Mouse (Mus musculus) adipocyte (in vitro differentiated cells): ENCODE measurements around the gene Slc35e2.
"Not testable (repeated sequence)": the region's sequence is repeated elsewhere in the genome, so short reads cannot be mapped to it uniquely, and the experiment has no call there.

ENCODE experiments used
- DNase-seq: peaks from one replicate; pipeline ENCODE4 v3.0.0-alpha.2; 2016; ENCODE audit warnings: low spot score

Slc35e2 gene

DNA sequence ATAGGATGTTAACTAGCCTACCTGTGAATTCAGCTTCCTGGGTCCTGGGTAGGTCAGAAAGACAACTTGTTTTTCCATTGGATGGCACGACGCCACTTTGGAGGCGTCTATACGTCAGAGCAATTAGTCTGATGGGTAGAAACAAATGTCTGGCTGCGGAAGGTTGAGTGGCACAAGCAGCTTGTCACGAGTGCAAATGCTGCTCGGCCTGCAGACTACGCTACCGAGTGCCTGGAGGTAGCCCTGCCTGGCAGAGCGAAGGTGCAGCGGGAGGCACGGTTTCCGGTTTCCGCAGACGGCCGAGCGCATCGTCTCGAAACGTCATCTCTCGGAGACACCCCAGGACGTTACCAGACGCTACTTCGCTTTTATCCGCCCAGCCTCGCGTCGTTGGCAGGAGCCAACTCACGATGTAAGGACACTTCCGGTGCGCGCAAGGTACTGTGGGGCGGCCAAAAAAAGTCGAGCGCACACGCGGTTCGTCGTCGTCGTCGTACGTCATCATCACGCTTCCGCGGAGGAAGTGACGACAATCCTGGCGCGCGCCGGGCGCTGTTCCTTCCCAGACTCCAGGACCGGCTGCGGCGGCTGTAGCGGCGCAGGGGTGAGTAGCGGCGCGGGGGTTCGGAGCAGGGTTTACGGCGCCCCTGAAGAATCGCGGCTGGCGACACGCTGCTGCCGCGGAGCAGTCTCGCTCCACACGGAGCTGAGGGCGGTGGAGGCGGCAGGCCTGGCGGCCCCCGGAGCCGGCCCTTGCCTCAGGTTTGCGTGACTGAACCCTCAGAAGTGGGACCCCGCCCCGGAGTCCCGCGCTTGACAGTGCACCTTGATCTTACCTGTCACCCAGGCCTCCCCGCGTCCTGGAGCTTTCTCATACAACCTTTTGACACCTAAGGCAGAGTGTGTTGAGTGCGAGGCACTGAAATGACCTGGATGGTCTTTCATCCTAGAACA, 23.4 kb downstream of the Slc35e2 start, which contains the start of gene Cdk11b:
TSS of gene Cdk11b (plus strand) at position 517 of the 954 bp plus-strand sequence.
- peak; percentile 99 for DNase-seq

DNA sequence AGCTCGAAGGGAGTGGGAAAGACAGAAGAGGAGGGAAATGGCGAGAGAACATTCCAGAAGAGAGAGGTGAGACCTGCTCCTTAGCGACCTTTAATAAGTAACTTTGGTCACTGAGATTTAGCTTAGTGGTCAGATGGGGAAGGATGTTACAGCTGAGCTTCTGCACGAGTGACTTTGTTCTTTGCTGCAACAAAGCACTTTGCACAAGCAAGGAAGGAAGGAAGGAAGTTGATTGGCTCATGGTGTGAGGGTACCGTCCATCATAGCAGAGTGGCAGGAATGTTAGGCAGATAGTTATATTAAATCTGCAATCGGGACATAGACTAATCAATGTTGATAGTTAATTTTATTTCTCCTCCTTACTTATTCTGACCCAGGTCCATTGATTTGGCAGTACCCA, 29.1 kb downstream of the Slc35e2 start:
- no peak for DNase-seq

DNA sequence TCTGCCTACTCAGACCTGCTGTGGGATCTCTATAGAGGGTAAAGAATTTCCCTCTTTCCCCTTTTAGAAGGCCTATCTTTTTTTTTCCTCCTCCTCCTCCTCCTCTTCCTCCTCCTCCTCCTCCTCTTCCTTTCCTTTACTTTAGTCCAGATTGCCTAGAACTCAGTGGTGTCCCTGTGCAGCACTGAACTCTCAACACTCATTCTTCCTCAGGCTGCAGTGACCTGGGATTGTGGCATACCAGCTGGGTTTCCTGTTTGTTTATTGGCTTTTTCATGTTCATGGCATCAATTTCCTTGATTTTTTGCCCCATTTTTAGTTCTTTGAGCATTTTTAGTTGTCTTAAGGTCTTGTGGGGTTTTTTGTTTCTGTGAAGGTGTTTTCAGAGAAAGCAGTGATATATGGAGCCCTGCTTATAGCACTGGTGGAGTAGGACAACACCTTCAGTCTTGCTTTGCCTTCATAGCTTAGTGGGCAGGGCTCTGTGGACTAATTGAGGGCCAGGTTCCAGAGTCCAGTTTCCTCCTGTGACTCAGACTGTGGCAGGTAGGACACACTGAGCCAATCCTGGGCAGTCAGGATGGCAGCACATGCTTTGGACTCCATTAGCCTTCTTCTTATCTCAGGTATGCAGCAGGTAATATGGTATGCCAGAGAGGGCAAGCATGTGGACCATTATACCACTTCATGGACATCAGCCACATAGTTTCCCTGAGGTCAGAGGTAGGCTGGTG, 34.7 kb downstream of the Slc35e2 start:
- DNase-seq = no peak

DNA sequence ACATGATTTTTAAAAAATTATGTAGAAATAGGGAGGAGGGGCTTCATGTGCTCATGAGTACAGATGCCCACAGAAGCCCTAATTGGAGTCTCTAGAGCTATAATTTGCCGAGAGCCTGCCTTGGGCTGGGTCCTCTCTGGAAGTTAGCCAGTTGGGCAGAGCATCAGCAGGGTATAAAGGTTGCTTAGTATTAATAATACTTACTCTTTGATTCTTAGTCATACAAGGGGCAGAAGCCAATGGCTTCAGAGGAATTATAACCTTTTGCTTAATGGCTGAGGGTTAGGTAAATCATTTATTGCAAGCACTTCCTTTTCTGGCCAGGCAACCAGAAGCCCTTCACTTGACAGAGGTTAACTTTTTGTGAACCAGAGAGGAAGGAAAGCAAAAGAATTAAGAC, 42.3 kb downstream of the Slc35e2 start:
- DNase-seq = no peak

DNA sequence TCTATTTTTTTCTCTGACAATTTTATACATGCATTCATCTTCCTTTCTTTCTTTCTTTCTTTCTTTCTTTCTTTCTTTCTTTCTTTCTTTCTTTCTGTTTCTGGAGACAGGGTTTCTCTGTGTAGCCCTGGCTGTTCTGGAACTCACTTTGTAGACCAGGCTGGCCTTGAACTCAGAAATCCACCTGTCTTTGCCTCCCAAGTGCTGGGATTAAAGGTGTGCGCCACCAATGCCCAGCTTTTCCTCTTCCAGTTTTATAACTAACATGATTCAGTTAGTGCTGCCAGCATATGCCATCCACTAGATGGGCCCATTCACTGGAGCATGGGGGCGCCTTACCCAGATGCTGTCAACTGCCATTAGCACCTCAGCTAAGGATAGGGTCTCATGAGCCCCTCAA, 44.1 kb downstream of the Slc35e2 start, which contains the start of gene Gm10563:
TSS of gene Gm10563 (minus strand) at position 101 of the 400 bp plus-strand sequence.
- not testable (repeated sequence) for DNase-seq

DNA sequence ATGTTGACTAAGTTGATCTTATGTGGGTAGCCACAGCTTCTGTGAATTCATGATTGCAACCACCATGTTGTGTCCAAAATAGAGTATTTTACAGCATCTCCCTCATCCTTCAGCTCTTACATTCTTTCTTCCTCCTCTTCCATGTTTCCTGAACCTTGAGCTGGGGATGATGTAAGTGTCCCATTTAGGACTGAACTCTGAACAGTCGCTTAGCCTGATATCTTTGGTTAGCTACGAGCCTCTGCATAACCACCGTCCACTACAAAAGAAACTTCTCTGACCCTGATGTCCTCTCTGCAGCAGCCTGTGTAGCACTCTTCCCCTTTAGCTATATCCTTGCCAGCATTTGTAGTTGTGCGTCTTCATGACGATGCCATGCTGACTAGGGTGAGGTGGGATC, 44.5 kb downstream of the Slc35e2 start:
- DNase-seq = no peak

DNA sequence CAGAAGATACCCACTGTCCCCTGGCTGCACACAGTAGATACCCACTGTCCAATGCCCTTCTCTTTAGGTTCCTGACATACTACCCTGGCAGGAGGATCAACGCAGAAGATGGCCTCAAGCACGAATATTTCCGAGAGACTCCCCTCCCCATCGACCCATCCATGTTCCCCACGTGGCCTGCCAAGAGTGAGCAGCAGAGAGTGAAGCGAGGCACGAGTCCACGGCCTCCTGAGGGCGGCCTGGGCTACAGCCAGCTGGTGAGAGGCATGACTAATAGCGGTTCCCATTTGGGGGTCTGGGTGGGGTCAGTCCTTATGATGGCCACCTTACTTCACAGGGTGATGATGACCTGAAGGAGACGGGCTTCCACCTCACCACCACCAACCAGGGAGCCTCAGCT, 48.1 kb downstream of the Slc35e2 start:
- no peak for DNase-seq

DNA sequence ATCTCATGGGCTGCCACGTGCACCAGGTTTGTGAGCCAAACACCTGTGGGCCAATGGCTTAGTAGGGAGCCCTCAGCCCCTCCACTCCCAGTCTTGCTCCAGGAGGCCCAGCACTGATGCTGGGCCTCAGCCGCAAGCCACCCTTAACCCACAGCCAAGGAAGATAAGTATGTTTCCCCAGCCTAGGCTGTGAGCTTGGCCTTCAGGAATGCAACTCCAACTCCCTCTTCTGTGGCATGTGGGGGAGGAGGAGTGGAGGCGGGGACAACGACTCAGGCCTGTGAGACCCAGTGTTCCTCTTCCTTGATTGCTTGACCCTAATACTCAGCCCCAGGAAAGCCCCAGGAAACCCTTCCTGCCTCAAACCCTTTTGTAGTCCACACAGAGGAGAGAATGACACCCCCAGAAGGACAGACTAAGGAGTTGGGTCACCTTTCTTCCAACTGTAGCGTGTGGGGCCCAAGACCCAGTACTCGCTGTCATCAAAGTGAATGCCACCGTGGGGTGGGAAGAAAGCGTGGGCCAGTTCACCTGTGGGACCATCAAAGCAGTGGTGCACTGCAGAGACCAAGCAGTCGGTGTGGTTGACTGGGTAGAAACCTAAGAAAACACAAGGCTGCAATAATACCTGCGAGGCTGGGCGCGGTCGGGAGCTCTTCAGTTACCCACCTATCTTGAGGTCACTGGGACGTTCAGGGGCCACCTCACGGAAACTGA, 50.5 kb downstream of the Slc35e2 start:
- peak; percentile 74 for DNase-seq

DNA sequence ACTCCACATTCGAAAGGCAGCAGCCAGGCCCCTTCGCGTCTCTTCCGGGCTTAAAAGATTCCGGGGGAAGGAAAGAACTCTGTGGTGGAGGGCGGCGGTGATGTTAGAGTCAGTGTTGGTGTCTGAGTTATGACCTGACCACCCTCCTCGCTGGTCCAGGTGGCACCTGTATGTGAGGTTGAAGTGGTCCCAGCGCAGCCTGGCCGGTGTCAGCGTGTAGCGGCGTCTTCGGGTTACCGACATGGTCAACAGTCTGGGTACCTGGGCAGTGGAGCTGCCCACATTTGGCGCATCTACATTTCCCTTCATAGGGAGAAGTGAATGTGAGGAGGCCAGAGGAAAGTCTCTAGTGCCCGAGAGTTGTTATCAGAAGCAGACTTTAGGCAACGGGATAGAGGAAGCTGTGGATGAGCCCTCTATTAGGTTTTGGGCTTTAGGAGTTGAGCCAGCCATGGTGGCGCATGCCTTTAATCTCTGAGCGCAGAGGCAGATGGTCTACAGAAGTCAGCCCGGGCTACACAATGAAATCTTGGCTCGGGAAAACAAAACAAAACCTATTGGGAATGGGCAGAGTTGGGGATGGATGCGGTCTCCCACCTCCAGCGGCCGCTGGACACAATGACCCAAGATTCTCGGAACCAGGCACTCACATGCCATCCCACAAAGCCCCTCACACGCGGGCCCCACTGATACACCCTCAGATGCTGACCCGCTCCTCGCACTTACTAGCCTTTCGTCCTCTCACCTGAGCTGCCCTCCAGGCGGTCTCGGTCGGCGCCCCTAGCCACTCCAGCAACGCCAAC, 51.3 kb downstream of the Slc35e2 start:
- DNase-seq = no peak

DNA sequence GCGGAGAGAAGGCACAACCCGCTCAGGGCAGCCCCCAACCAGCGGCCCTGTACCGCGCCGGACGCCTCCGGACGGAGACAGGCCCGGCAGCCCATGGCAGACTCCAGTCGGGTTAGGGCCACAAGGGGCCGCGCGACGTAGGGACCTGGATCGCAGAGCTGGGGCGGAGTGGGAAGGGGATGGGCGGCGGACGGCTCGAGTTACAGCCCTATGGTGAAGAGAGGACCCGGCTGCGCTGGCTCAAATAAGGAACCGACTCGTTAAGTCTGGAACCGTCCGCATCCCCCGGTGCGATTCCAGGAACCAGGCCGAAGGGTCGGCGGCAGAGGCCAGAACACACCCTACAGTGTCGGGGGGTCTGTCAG, 51.9 kb downstream of the Slc35e2 start, which contains the start of gene Mmp23:
TSS of gene Mmp23 (minus strand) at position 299 of the 365 bp plus-strand sequence.
- peak; percentile 24 for DNase-seq

DNA sequence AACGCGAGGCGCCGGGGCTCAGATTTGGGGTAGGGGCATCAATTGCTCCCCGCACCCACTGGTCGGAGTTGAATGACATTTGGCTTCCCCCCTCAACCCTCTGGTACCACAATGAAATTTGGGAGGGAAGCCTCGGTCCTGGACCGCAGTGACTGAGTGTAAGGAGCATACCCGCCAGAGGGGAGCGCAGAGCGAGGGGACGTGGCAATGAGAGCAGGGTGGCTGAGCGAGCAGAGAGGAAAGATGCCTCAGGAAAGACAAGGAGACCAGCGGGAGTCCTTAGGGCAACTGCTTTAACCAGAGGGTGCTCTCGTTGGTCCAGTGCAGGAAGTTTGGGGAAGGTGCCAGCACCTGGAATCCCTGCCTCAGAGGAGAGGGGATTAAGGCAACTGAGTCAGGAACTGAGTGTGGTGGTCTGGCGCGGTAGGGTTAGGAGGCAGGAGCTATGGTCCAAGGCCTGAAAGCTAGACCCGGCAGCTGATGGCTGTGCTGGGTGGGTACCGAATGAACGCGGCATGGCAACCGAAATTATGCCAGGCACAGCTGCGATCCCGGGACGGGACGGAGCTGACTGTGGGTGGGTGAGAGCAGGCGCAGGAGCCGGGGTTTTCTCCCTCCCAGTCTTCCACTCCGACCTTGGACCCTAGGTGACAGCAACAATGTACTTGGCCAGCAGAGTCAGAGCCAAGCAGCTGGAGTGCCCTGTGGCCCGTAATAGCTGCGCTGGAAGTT, 52.4 kb downstream of the Slc35e2 start:
- DNase-seq = peak; percentile 30

DNA sequence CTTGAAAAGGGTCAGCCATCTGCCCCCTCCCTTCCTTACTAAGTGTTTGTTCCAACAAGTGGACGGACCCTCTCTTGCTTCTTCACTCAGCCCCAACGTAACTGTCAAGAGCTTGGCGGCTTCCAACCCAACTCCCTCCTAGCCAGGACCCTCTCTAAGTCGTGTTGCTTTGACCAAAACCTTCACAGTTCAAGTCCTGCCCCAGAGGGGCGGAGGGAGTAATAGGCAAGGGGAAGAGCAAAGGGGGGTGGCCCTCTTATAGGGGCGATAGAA, 52.9 kb downstream of the Slc35e2 start:
- DNase-seq = no peak

DNA sequence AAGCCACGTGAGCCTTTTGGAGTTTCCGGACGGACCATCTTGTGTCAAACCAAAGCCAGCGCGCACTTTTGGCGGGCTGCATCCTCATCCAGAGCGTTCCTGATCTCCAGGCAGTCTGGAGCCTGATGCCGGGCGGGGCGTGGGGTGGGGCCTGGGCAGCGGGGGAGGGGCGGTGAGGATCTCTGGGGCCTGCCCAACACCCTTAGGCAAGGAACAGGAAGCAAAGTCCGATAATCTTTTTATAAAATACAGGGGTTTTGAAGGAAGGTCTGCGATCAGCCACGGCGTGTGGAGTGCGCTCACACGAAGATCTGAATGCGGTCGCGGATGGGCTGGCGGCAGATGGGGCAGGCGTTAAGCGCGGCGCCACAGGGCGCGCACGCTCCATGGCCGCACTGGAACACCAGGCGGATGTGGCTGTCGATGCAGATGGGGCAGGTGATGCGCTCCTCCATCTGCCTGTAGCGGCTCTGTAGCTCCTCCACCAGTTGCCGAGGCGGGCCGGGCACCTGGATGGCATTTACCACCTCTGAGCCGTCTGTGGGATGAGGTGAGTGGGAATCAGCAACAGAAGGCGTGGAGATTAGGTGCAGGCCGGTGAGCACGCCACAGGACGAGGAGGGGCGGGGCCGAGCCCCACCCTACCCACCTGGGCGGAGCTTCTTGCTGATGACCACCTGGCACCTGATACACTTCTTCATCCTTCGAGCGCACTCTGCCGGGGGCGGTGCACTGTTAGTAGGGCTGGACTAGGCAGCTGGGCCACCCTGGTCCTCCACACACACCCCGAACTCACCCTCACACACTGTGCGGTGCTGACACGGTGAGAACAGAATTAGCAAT, 53.5 kb downstream of the Slc35e2 start:
- DNase-seq = no peak

DNA sequence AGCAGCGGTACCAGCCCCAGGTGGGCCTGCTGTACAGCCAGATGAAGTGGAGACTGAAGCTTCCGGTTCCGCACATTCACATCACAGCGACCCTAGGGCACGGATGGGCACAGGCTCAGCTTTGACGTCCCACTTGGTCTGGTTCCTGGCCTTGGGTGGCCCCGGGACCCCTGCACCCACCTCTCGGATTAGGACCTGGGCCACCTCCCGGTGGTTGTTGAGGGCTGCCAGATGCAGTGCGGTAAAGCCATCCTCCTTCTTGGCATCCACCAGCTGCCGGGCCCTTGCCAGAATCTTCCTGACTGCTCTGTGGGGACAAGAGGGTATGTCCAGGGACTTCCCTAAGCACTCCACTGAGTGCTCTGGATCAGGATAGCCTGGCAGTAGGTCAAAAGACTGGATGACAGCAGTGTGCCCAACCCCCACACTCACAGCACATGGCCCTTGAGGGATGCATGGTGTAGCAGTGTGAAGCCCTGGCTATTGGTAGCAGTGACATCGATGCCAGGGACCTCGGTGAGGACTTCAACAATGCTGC, 55.1 kb downstream of the Slc35e2 start:
- DNase-seq = no peak

DNA sequence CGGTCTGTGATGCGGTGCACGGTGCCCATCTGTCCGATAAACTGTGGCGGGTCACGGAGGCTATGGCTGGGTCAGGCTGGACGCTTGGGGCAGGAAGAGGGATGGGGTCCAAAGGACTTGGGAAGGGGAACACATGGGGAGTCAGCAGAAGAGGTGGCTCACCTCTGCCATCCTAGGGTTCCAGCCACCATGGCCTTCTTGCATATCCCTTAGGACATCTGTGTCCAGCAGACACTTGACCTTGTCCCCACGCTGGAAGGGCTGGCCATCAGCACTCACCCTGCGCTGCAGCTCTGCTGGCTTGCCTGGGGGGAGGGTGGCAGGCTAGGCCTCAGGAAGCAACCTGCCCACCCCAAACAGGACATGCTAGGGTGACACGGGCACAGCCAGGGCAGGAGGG, 57.7 kb downstream of the Slc35e2 start:
- DNase-seq = no peak

DNA sequence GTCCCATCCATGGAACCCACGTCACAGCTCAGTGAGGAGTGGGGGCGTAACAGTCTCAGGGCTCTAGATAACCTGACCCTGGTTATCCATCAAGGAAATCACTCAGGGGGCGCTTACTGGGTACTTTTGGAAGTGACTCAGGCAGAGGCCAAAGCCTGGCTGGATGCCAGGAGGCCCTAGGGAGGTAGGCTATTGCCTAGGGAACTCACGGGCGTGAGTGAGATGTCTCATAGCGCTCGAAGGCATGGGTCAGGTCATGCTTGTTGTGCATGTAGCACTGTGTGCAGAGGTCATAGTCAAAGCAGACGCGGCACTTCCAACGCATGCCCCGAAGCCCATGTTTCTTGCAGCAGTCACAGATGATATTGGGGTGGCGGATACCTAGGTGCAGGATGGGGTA, 59.4 kb downstream of the Slc35e2 start:
- DNase-seq = peak; percentile 21

DNA sequence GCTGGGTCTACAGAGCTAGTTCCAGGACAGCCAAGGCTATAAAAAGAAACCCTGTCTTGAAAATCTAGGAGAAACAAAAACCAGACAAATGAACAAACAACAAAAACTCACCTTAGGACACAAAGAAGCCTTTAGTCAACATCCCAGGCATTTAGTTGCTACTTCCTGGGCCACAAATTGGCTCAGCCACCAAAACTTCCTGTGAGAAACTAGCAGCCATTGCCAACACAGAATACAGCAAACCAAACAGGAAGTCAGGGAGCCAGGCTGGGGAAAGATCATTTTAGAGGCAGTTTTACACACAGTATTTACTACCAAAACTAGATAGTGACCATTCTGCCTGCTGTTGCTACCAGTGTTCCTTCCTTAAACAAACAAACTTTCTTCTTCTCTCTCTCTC, 65.7 kb downstream of the Slc35e2 start:
- no peak for DNase-seq

DNA sequence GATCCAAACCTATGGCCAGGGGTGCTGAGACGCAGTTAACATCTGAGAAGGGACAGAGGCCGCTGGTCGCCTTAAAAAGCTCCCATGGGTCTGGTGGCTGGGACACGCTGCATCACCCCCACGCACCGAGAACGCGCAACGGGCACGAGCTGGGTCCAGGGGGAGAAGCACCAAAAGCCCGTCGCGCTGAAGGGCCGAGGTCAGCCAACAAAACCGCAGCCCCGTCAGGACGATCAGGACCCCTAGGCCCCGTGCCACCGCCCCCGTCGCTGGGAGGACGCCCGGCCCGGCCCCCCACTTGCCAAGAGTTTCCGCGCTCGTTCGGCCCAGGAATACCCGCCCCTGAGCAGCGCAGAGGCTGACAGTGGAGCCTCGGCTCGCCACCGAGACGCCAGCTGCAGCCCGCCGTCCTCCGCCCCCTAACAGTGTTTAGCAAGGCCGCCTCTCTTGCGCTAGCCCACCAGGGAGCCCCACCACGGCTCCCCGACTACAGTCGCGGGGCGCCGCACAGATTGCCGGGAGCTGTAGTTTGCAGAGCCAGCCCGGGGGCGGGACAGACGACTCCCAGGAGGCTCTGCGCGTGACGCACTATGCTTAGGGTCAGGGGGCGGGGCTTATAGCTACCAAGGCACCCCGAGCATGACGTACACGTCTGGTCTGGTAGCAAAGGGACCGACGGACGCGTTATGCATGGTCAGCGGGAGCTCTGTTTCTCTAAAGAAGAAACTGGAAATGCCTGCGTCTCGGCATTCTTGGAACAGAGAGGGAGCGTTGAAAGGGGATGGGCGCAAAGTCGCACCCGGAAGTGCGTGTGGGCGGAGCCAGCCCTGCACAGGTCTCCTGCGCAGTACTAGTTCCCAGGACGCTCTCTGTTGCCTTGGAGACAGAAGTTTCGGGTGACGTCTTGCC, 67.7 kb downstream of the Slc35e2 start, which contains the start of gene Mib2:
TSS of gene Mib2 (minus strand) at position 510 of the 909 bp plus-strand sequence.
- peak; percentile 96 for DNase-seq
